Mouse (Mus musculus) lung, embryonic 14.5 days (tissue): ENCODE measurements around the gene Cwc15. TPM values are rescaled to one million over a fixed set of nuclear protein-coding genes. Genes with fewer than 3 reads are reported as not detected.

Experiments
- ATAC-seq: fragments of 200-750 bp; cut with Nextera tagmentation; 2 replicates; pipeline ENCODE4 v1.8.0; 2017; ENCODE audit warnings: mild to moderate bottlenecking, moderate TSS enrichment, moderate library complexity; ENCODE audit not compliant: insufficient read depth
- DNase-seq: peaks from one replicate; pipeline ENCODE4 v3.0.0-alpha.2; 2015
- H3K27ac ChIP-seq: fragments of 300-500 bp; sonication (generic); 2 replicates; pipeline ENCODE4 v1.5.1; 2014; ENCODE audit warnings: low read depth, mild to moderate bottlenecking, moderate library complexity
- H3K27me3 ChIP-seq: fragments of 300-500 bp; sonication (generic); 2 replicates; pipeline ENCODE4 v1.6.1; 2014; ENCODE audit warnings: low read length, control low read depth; ENCODE audit not compliant: insufficient read depth
- H3K36me3 ChIP-seq: fragments of 300-500 bp; sonication (generic); 2 replicates; pipeline ENCODE4 v1.6.1; 2014; ENCODE audit warnings: control low read depth; ENCODE audit not compliant: insufficient read depth
- H3K4me1 ChIP-seq: fragments of 300-500 bp; sonication (generic); 2 replicates; pipeline ENCODE4 v1.6.1; 2014; ENCODE audit warnings: antibody characterized with exemption, control low read depth; ENCODE audit not compliant: insufficient read depth
- H3K4me2 ChIP-seq: fragments of 300-500 bp; sonication (generic); 2 replicates; pipeline ENCODE4 v1.6.1; 2014; ENCODE audit warnings: mild to moderate bottlenecking
- H3K4me3 ChIP-seq: fragments of 300-500 bp; sonication (generic); 2 replicates; pipeline ENCODE4 v1.5.1; 2014; ENCODE audit warnings: low read depth, low read length
- H3K9ac ChIP-seq: fragments of 300-500 bp; sonication (generic); 2 replicates; pipeline ENCODE4 v1.6.1; 2014
- H3K9me3 ChIP-seq: fragments of 300-500 bp; sonication (generic); 2 replicates; pipeline ENCODE4 v1.6.1; 2016; ENCODE audit warnings: low read depth, low read length, control low read depth
- CTCF ChIP-seq: IDR thresholded peaks from 2 replicates; pipeline ENCODE4 v1.5.1; 2016; ENCODE audit warnings: antibody characterized with exemption, low read depth
- WGBS: fragments of 180-500 bp; shearing (Covaris S2); extraction: QIAGEN DNeasy Blood & Tissue Kit; methylation state at CpG from one replicate; pipeline ENCODE4 v1.1.7; 2014; 5-methylcytosine and 5-hydroxymethylcytosine counted together
- polyA plus RNA-seq: library from polyadenylated mRNA; unstranded; fragments of >200 nt; fragmentation: Nextera tagmentation; extraction: Ambion mirVana; gene quantifications from 2 replicates; pipeline ENCODE4 v1.2.1, GENCODE M21; 2014

The Cwc15 gene
- polyA plus RNA-seq, 1 experiment from 2014 or later = 146 TPM

DNA sequence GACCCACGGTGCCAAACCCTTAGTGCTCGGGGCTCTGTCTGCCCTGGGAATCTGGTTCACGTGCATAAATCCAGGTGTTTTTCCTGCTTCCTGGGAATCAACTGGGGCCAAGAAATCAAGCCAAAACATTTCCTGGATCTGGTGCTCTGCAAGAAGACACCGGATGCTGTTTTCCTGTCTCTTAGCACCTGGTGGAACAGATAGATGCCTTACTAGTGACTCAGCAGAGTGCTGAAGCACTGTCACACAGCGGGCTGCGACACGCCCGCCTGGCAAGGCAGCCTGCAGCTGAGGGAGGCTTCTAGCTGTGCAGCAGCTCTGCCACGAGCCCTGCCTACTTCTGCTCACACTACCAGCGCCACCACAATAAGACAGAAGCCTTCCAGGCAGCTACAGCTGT lies 59.0 kb downstream of the Cwc15 start:
- WGBS = 73% methylated on average over 10 of the region's 10 CpGs
- H3K27me3 ChIP-seq = no peaks in the 10 kb centered on the region
- H3K9me3 ChIP-seq = no peaks in the 10 kb centered on the region
- DNase-seq (no peak), ATAC-seq (no peak)
- peaks cover 90% of the 10 kb centered on the region for H3K36me3 ChIP-seq
- no peak overlapping the region for H3K4me3 ChIP-seq
- H3K4me1 ChIP-seq = no peaks in the 10 kb centered on the region
- TF ChIP-seq CTCF = no peak
- no peak overlapping the region for H3K27ac ChIP-seq
- H3K9ac ChIP-seq = no peak overlapping the region
- H3K4me2 ChIP-seq = no peak overlapping the region

DNA sequence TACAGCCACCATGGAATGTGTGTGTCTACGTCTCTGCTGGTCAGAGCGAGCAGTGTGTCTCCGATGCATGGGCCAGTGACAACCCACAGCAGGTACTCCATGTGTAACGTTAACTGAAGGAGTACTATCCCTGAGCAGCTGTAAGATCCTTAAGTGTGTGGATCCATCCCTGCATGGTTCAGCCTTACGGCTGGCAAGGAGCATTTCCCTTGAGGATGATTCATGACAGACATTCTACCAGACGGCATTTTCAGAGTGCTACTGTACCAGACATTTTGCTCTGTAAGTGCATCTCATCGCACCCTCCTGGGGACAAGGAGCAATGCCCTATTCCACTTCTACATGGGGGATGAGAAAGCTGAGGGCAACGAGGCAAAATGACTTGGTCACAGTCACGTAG lies 59.6 kb downstream of the Cwc15 start:
- Histone ChIP-seq H3K4me1 (no peaks in the 10 kb centered on the region), H3K27ac (no peak overlapping the region), H3K4me2 (no peak overlapping the region), H3K9ac (no peak overlapping the region), H3K9me3 (no peaks in the 10 kb centered on the region), H3K4me3 (no peak overlapping the region), H3K27me3 (no peaks in the 10 kb centered on the region), H3K36me3 (peaks cover 91% of the 10 kb centered on the region)
- no peak for TF ChIP-seq CTCF
- no peak for DNase-seq
- no peak for ATAC-seq
- whole genome bisulfite sequencing = 82% methylated on average over 9 of the region's 9 CpGs

Other genes starting within 250 kb of the Cwc15 start
- 23.1 and 23.5 TPM in 2 replicates for gene Sesn3, start 225.6 kb upstream of the Cwc15 start, polyA plus RNA-seq
- 18.9 and 20.6 TPM in 2 replicates for gene Endod1, start 119.1 kb upstream of the Cwc15 start, polyA plus RNA-seq
- gene Kdm4d, start 135 bp upstream of the Cwc15 start, polyA plus RNA-seq = 0.30 and 0.88 TPM in 2 replicates
- gene Amotl1, start 144.4 kb downstream of the Cwc15 start, polyA plus RNA-seq = 26.4 and 29.6 TPM in 2 replicates
- 0.18 TPM in 1 of 2 replicates, not detected in the other for gene Piwil4, start 240.1 kb downstream of the Cwc15 start, polyA plus RNA-seq